Mouse (Mus musculus) CH12.LX (cell line): ENCODE measurements around the gene Mcrip1. TPM values are rescaled to one million over a fixed set of nuclear protein-coding genes. Genes with fewer than 3 reads are reported as not detected.

Source experiments
- DNase-seq: peaks from one replicate; pipeline ENCODE4 v3.0.0-alpha.2; 2013; ENCODE audit errors: extremely low read depth
- H3K27ac ChIP-seq: 2 replicates; pipeline ENCODE4 v1.5.1; 2012; ENCODE audit warnings: low read depth, mild to moderate bottlenecking, control low read depth, moderate library complexity; ENCODE audit not compliant: insufficient read depth
- H3K27me3 ChIP-seq: replicated peaks from 2 replicates; pipeline ENCODE3; 2012; ENCODE audit warnings: inconsistent platforms
- H3K36me3 ChIP-seq, 2 experiments: replicated peaks in 1 of 2; 2 replicates each; pipeline versions ENCODE3 to v1.6.1; 2012; ENCODE audit warnings: inconsistent platforms in 1 of 2, low read length in 1 of 2, mild to moderate bottlenecking in 1 of 2, mixed read lengths in 1 of 2, moderate library complexity in 1 of 2; ENCODE audit not compliant: control insufficient read depth in 1 of 2, insufficient read depth in 1 of 2
- H3K4me1 ChIP-seq, 2 experiments: 2 replicates each; pipeline ENCODE4 v1.6.1; 2012; ENCODE audit warnings: inconsistent platforms in 1 of 2, moderate library complexity in 1 of 2; ENCODE audit not compliant: insufficient read depth in 2 of 2, control insufficient read depth in 1 of 2
- H3K4me2 ChIP-seq: 2 replicates; pipeline ENCODE4 v1.6.1; 2012; ENCODE audit warnings: low read depth, mild to moderate bottlenecking, control low read depth; ENCODE audit not compliant: poor library complexity, insufficient read depth, severe bottlenecking
- H3K4me3 ChIP-seq, 3 experiments: fragments of 150-350 bp in 1 of 3; sonication (generic) in 1 of 3; replicated peaks in 1 of 3; 2 replicates each; pipeline versions ENCODE3 to v1.5.1; 2011 to 2012; ENCODE audit warnings: low read depth in 2 of 3, low read length in 2 of 3, mild to moderate bottlenecking in 2 of 3, moderate library complexity in 2 of 3, control low read depth in 1 of 3, improper control_type of control experiment in 1 of 3, inconsistent platforms in 1 of 3, mixed read lengths in 1 of 3; ENCODE audit not compliant: poor library complexity in 1 of 3
- H3K79me2 ChIP-seq: replicated peaks from 2 replicates; pipeline ENCODE4 v1.6.1; 2012; ENCODE audit warnings: mild to moderate bottlenecking, moderate library complexity; ENCODE audit not compliant: control insufficient read depth, poor library complexity, insufficient read depth, severe bottlenecking; ENCODE audit errors: extremely low read depth
- H3K9ac ChIP-seq: 2 replicates; pipeline ENCODE4 v1.6.1; 2012; ENCODE audit warnings: low read depth, mild to moderate bottlenecking, control low read depth, moderate library complexity; ENCODE audit not compliant: insufficient read depth
- H3K9me3 ChIP-seq: replicated peaks from 2 replicates; pipeline ENCODE3; 2012; ENCODE audit warnings: low read length, inconsistent platforms, mixed read lengths
- BHLHE40 ChIP-seq: IDR thresholded peaks from 2 replicates; pipeline ENCODE4 v1.6.1; 2011; ENCODE audit warnings: mild to moderate bottlenecking, low read depth, low read length, improper control_type of control experiment
- CHD1 ChIP-seq: IDR thresholded peaks from 2 replicates; pipeline ENCODE4 v1.6.1; 2012; ENCODE audit warnings: low read depth, low read length, improper control_type of control experiment, inconsistent platforms
- CTCF ChIP-seq, 2 experiments: IDR thresholded peaks in 1 of 2; conservative IDR thresholded peaks in 1 of 2; 2 replicates each; pipeline ENCODE4 v1.5.1; 2011 to 2012; ENCODE audit warnings: low read depth in 2 of 2, low read length in 2 of 2, improper control_type of control experiment in 1 of 2, inconsistent platforms in 1 of 2, mild to moderate bottlenecking in 1 of 2, moderate library complexity in 1 of 2
- EP300 ChIP-seq: IDR thresholded peaks from 2 replicates; pipeline ENCODE4 v1.6.1; 2011; ENCODE audit warnings: low read length, improper control_type of control experiment
- GABPA ChIP-seq: IDR thresholded peaks from 2 replicates; pipeline ENCODE4 v1.6.1; 2012; ENCODE audit warnings: low read depth, low read length, improper control_type of control experiment, inconsistent platforms; ENCODE audit not compliant: insufficient replicate concordance
- MAFK ChIP-seq: IDR thresholded peaks from 2 replicates; pipeline ENCODE4 v1.6.1; 2011; ENCODE audit warnings: low read length, improper control_type of control experiment; ENCODE audit not compliant: insufficient replicate concordance
- MAZ ChIP-seq: IDR thresholded peaks from 2 replicates; pipeline ENCODE4 v1.6.1; 2012; ENCODE audit warnings: low read depth, mild to moderate bottlenecking, inconsistent platforms, low read length, improper control_type of control experiment, moderate library complexity
- MEF2A ChIP-seq: IDR thresholded peaks from 2 replicates; pipeline ENCODE4 v1.6.1; 2014; ENCODE audit warnings: low read depth, mild to moderate bottlenecking, inconsistent platforms, low read length, improper control_type of control experiment, borderline replicate concordance
- PAX5 ChIP-seq: IDR thresholded peaks from 2 replicates; pipeline ENCODE4 v1.6.1; 2012; ENCODE audit warnings: low read length, inconsistent platforms, mixed read lengths
- POLR2A ChIP-seq: IDR thresholded peaks from 2 replicates; pipeline ENCODE4 v1.6.1; 2011; ENCODE audit warnings: low read depth, mild to moderate bottlenecking, improper control_type of control experiment, low read length
- RAD21 ChIP-seq: IDR thresholded peaks from 2 replicates; pipeline ENCODE4 v1.6.1; 2011; ENCODE audit warnings: low read depth, mild to moderate bottlenecking, low read length, improper control_type of control experiment, moderate library complexity
- RCOR1 ChIP-seq: conservative IDR thresholded peaks from 2 replicates; pipeline ENCODE4 v1.6.1; 2012; ENCODE audit warnings: low read depth, mild to moderate bottlenecking, inconsistent platforms, low read length, improper control_type of control experiment
- SIN3A ChIP-seq: IDR thresholded peaks from 2 replicates; pipeline ENCODE4 v1.6.1; 2012; ENCODE audit warnings: low read length, improper control_type of control experiment, inconsistent platforms
- SMC3 ChIP-seq: IDR thresholded peaks from 2 replicates; pipeline ENCODE4 v1.6.1; 2011; ENCODE audit warnings: low read depth, low read length, improper control_type of control experiment
- TBP ChIP-seq: conservative IDR thresholded peaks from 2 replicates; pipeline ENCODE4 v1.6.1; 2011; ENCODE audit warnings: low read depth, low read length, improper control_type of control experiment
- TCF12 ChIP-seq: IDR thresholded peaks from 2 replicates; pipeline ENCODE4 v1.6.1; 2014; ENCODE audit warnings: low read depth, mild to moderate bottlenecking, inconsistent platforms, low read length, improper control_type of control experiment
- USF1 ChIP-seq: IDR thresholded peaks from 2 replicates; pipeline ENCODE4 v1.6.1; 2014; ENCODE audit warnings: low read depth, mild to moderate bottlenecking, inconsistent platforms, low read length, improper control_type of control experiment
- dilution Hi-C: fragments of 300-500 bp; cut with MboI; formaldehyde crosslinking; loops from 2 replicates; pipeline ENCODE4 v1.14.3; 2020; ENCODE audit warnings: low sequenced_read_pairs; ENCODE audit not compliant: extremely low pct_unique_long_range_greater_than_20kb, extremely low pct_ligation_motif_present
- in situ Hi-C: fragments of 300-500 bp; cut with MboI; formaldehyde crosslinking; loops from 3 replicates; pipeline ENCODE4 v1.14.3; 2019; ENCODE audit warnings: low sequenced_read_pairs, low pct_ligation_motif_present, low pct_unique_long_range_greater_than_20kb, mixed read lengths
- polyA plus RNA-seq: library from polyadenylated mRNA; unstranded; fragments of >175 nt; gene quantifications from 2 replicates; pipeline ENCODE4 v1.2.1, GENCODE M21; 2012; ENCODE audit warnings: low read depth; ENCODE audit not compliant: insufficient read length
- total RNA-seq, 2 experiments: library from RNA; depleted of rRNA; stranded (reverse); fragments of 300-350 nt in 1 of 2; fragments of >200 nt in 1 of 2; gene quantifications; 2 replicates each; pipeline ENCODE4 v1.2.3; 2012 to 2014

Mcrip1 gene
- total and polyA plus RNA-seq, 3 experiments: 39.6 to 66.5 (median 46.2) TPM

DNA sequence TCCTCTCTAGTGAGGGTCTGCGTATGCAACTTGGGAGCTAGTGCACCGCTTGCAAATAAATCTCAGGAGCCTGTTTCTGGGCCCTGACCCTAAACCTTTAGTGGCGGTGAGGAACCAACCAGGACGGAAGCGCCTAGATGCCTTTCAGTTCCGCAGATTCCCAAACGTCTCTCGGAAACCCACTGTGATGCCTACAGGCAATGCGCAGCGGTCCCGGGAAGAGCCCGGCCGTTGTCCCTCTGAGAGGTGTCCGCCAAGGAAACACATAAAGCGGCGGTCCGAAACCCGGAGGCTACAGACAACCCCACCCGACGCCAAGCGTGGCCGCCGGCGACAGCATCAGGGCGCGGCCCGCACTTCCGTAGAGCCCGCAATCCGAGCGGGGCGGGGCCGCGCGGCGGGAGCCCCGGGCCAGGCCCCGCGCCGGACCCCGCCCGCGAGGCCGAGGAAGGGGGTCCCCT, 31.4 kb upstream of the Mcrip1 start:
- Histone ChIP-seq H3K9ac (peak overlapping the region; percentile 93), H3K4me1 (peaks cover 11 to 53% of the 10 kb centered on the region in 2 experiments), H3K4me2 (peak overlapping the region; percentile 95), H3K27me3 (no peaks in the 10 kb centered on the region), H3K4me3 (peak overlapping the region; percentile 77 to 99 (median 85)), H3K27ac (peak overlapping the region; percentile 27; the same call in 1 of the 2 replicates), H3K36me3 (peaks cover 44 to 64% of the 10 kb centered on the region in 2 experiments), H3K9me3 (peaks cover 4% of the 10 kb centered on the region), H3K79me2 (peaks cover 27% of the 10 kb centered on the region)
- in situ Hi-C loops: no loop called here
- no peak for DNase-seq
- TF ChIP-seq SIN3A: peak; percentile 67; the same call in 1 of the 2 replicates
- TF ChIP-seq PAX5: no peak
- 0 out of 2 replicates have a peak, but pooled peaks have one; percentile 32 for TF ChIP-seq CHD1
- dilution Hi-C loops: no loop called here

DNA sequence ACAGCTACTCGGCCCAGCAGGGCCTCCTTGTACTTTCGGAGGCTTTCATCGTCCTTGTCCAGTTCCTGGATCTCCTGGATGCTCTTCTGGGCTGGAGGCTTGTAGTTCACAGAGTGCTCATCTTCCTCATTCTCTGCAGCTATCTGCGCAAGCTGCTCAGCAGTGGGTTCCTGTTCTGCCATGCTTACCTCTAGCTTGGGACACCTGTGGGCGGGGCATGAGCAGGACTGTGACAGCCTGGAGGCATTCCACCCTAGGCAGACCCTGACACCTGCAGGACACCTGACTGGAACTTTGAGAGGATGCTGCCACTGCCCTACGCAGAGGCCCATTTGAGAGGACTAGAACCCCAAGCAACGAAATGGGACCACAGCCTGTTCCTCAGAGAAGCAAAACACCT, 30.7 kb upstream of the Mcrip1 start:
- Histone ChIP-seq H3K9ac (peak overlapping the region; percentile 93), H3K4me3 (peak overlapping the region; percentile 77 to 99 (median 85)), H3K79me2 (peaks cover 27% of the 10 kb centered on the region), H3K27me3 (no peaks in the 10 kb centered on the region), H3K27ac (peak overlapping the region; percentile 27; the same call in 1 of the 2 replicates), H3K36me3 (peaks cover 39 to 58% of the 10 kb centered on the region in 2 experiments), H3K9me3 (peaks cover 4% of the 10 kb centered on the region), H3K4me2 (peak overlapping the region; percentile 95), H3K4me1 (peaks cover 11 to 56% of the 10 kb centered on the region in 2 experiments)
- peak; percentile 59 for DNase-seq
- dilution Hi-C loops: no loop called here
- TF ChIP-seq RCOR1 (no peak), USF1 (no peak), SIN3A (no peak), POLR2A (no peak), TBP (no peak), EP300 (no peak), CTCF (conservative IDR thresholded peaks at IDR 0.05 in 1 of 2, IDR thresholded peaks at IDR 0.05 in 1 of 2; ENCODE audit: low read depth in 2 of 2, low read length in 2 of 2) (no peak), RAD21 (no peak), MEF2A (no peak), BHLHE40 (no peak)
- in situ Hi-C loops: no loop called here

DNA sequence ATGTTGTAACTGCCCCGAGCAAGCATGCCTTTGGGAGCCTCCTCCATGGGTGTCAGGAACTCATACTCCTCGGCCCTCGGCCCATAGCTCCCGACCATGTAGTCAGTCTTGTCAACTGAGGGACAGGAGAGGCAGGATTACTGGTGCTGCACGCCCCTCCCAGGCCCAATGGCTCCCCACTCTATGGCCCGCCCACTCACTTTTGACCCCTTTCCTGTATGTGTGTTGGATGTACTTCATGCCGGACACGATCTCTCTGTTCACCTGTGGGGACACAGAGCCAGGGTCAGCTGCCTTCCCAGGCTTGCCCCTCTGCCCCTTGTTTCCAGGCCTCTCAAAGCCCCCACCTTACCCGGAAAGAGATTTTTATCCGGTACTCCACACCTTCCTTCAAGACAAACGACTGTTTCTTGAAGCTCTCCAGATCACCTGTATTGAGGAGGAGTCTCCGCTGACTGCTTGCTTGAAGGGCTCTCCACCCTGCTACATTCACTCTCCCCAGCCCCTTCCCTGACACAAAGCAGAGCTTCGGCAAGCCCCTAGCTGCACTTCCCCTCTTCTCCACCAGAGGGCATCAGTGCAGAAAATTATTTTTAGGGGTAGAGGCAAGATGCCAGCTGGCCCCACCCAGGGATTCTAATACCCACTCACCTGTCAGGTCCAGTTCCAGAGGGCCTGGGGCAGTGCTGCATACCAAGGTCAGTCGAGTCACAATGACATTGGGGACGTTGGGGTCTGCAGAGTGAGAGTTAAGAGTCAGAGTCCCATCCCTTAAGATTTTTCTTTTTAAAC, 30.0 kb upstream of the Mcrip1 start:
- peak overlapping the region; percentile 95 for H3K4me2 ChIP-seq
- peak overlapping the region; percentile 77 to 99 (median 85) for H3K4me3 ChIP-seq
- H3K27ac ChIP-seq: no peak overlapping the region
- H3K36me3 ChIP-seq: peaks cover 36 to 54% of the 10 kb centered on the region in 2 experiments
- peak overlapping the region; percentile 93; the same call in 1 of the 2 replicates for H3K9ac ChIP-seq
- in situ Hi-C loops (no loop called here), dilution Hi-C loops (no loop called here)
- H3K4me1 ChIP-seq: peaks cover 11 to 63% of the 10 kb centered on the region in 2 experiments
- peak; percentile 84 for DNase-seq
- H3K9me3 ChIP-seq: peaks cover 4% of the 10 kb centered on the region
- TF ChIP-seq MAFK (no peak), RAD21 (peak; percentile 28), TCF12 (0 out of 2 replicates have a peak, but pooled peaks have one; percentile 34), MAZ (no peak), SIN3A (peak; percentile 61), MEF2A (peak; percentile 85), SMC3 (peak; percentile 69), CTCF (conservative IDR thresholded peaks at IDR 0.05 in 1 of 2, IDR thresholded peaks at IDR 0.05 in 1 of 2; ENCODE audit: low read depth in 2 of 2, low read length in 2 of 2) (peak; percentile 86 to 98), GABPA (no peak)
- H3K27me3 ChIP-seq: no peaks in the 10 kb centered on the region
- peaks cover 27% of the 10 kb centered on the region for H3K79me2 ChIP-seq
